Mouse (Mus musculus) ES-Bruce4 (cell line): ENCODE results near the gene Esyt2.

Experiments
- CTCF ChIP-seq: IDR thresholded peaks from one replicate; pipeline ENCODE4 v1.8.1; 2011; ENCODE audit warnings: low read depth, low read length
- EP300 ChIP-seq: IDR thresholded peaks from 2 replicates; pipeline ENCODE4 v1.6.1; 2011; ENCODE audit warnings: low read depth, low read length; ENCODE audit not compliant: insufficient read depth

DNA sequence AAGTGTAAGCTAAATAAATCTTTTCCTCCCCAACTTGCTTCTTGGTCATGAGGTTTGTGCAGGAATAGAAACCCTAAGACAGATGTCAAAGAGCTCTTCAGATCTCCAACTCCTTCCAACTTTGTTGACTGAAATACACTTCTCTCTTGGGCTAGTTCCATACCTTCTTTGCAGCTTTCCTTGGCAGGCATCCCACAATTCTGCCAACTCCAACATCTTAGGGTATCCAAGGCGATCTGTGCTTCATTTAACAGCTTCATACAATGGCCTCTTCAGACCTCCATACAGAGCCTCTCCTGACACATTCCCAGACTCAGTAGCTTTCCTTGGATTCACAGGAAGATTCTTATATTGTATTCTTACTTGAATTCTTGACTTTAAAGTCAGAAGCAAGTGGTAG lies 7.3 kb upstream of the Esyt2 start:
- TF ChIP-seq EP300 (no peak), CTCF (no peak)
